Mouse (Mus musculus): Measurements from ENCODE around the gene Rpap1.
A peak's percentile ranks its signal among the peaks of the same experiment; 100 is the strongest.

The Rpap1 gene

DNA sequence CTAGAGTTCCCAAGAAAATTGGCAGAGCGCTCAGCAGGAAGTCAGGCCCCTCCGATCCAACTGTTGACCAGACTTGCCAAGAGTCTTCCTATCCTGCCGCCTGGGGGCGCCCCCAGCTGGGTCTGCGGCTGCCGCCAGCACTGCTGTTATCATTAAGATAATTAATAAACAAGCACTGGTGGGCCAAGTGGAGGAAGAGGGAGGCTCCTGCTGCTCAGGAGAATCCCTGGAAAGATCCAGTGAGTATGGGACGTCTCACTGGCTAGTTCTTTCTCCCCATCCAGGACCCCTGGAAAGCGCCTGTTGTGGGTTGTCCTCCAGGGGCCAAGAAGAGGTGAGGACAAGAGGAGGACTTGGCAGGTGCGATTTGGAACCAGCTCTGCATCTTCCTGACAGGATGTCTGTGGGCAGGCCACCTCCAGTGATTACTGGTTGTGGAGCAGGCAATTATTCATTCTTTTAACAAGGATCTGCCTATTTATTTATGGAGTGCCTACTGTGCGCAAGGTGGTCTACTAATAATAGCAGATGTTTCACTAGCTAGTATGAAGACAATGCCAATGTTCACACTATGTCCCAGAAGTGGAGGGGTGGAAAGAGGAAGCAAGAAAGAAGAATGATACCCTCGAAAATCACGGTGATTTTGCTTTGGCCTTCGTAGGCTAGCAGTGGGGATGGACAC, 11.1 kb upstream of the Rpap1 start:
- peak; percentile 80 for DNase-seq (ENCODE audit: low spot score)

DNA sequence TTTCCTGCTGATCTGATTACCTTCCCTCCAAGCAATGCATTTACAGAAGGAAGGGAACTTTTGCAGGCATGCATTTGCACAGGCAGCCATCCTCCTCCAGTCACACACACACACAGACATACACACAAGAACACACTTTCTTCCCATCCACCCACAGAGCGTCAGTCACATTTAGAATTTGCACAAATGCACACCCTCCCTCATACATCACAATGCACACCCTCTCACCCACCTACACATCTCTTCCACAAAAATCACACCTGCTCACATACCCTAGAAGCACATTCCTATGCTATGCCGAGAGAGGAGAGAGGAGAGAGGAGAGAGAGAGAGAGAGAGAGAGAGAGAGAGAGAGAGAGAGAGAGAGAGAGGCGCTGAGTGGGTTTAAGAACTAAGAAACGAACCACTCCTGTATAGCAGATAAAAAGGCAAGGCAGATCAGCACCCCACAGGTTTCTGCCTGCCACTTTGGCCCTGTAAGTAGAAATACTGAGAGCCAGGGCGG, 10.0 kb upstream of the Rpap1 start, which contains the start of gene Tyro3:
Gene Tyro3 (plus strand): TSS at position 455 of the 505 bp plus-strand sequence.
- DNase-seq (ENCODE audit: low spot score) = no peak

DNA sequence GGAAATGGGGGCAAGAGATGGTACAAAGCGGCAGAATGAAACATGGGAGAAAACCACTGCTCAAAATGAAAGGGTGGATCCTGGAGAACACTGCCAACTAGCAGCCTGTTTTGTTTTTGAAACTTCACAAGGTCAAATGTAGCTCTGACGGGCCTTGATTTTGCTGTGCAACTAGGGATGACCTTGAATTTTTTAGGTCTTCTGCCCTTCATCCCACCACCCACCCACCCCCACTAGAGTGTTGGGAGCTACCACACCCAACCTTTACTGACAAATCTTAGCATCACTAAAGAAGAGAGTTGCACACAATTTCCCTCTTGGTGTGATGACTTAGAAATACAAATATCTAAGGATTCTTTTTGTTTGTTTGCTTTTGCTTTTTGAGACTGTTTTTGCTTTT, 2.7 kb upstream of the Rpap1 start:
- DNase-seq (ENCODE audit: low spot score) = no peak

DNA sequence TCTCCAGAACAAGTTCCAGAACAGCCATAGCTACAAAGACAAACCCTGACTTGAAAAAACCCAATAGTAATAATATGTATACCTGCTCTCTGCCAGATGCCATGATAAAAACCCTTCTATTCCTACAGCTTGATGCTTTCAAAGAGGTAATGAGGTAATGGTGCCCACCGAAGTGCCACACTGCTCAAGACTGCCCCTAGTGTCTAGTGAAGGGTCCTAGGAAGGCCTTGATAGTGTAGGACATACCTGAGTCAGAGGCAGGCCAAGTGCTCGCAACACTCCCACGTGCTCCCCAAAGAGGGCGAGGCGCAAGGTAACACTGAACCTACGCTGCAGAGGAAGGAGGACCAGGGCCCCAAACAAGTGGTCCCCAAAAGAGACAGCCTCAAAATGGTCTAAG, 20.1 kb downstream of the Rpap1 start:
- DNase-seq (ENCODE audit: low spot score) = peak; percentile 18

DNA sequence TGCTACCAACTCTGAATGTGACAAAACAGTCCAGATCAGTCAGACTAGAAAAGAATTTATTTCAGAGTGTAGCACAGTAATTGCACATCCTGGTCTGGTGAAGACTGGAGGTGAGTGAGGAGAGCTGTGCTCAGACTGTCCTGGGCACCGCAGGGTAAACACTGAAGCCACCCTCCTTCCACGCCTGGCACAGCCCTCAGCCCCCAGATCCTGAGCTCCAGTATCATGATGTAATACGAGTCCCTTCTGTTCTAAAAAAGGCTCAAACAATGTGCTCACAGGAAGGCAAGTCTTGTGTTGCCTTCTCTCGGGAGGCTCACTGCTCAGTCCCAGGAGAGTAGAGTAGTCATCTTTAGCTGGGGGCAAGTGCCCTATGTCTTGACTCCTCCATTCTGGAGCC, 23.4 kb downstream of the Rpap1 start:
- no peak for DNase-seq (ENCODE audit: low spot score)

DNA sequence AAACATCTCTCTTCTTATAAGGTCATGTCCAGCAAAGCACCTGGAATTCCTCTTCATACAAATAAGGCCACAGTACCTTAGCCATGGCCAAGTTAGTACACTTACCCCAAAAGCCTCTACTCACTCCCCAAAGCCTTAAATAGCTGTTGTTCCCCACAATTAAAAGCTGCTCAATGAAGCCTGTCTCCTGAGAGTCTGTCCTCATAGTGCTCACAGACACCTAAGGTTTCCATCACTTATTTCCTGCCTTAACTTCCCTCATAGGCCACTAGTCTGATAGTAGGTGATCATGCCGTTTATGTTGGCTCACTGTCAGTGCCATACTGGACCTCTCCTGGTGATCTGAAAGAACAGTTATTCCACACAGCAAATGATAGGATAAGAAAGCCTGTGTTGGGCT, 25.1 kb downstream of the Rpap1 start:
- no peak for DNase-seq (ENCODE audit: low spot score)

DNA sequence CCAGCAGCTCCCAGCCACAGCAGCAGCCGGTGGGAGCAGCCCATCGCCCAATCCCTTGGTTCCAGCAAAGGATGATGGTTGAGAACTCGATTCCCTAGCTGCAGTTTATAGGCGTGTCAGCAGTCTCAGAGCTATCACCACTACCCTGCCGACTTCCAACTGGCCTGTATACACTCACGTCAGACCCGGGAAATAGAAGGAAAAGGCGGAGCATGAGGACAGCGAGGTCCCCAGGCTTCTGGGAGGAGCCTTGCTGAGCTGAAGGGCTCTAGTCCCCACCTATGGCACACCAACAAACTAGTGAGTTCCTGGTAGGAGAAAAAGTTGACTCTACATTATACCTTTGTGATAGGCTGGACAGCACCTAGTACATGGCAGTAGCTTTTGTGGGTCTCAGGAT, 27.1 kb downstream of the Rpap1 start, which contains the start of gene Ltk:
Gene Ltk (minus strand): TSS at position 181 of the 400 bp plus-strand sequence.
- DNase-seq (ENCODE audit: low spot score) = peak; percentile 21

DNA sequence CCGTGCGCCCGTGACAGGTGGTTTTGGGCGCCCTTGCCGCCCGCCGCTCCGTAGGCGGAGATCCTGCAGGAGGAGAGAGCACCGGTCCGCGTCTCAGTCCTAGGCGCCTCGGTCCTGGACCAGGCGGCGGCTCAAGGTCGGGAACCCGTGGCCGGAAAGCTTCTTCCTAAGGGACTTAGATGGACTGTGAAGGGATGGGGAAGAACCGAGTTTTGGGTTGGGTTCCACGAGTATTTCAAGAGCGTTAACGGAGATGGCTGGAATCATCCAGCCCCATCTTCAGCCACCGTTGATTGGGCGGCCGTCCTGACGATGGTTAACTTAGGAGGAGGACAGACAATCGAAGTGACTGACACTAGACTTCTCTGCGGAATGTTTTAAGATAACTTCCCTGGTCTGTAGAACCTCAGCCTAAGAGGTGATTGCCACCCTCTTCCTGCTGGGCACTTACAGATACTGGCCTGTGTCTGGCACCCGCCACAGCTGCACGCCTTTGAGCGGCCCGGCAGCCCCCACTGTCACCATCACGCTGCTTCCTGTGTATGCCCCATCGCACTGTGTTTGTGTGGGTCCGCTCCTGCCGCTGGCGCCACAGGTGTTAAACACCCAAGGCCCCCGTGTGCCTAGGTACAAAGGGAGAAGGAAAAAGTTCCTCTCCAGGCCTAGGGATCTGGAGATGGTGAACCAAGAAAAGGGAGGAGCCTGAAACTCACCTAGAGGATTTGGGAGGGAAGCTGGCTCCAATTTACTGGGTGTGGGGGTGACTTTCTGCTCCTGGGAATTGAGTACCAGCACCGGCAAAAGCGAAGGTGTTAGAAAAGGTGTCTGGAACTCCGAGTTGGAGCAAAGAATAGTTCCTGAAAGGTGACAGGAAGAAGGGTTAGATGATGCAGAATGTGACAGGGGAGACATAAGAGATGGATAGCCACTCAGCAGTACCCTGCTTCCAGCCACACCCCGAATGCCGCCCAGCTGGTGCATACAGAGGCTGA, 28.2 kb downstream of the Rpap1 start:
- peak; percentile 30 for DNase-seq (ENCODE audit: low spot score)

DNA sequence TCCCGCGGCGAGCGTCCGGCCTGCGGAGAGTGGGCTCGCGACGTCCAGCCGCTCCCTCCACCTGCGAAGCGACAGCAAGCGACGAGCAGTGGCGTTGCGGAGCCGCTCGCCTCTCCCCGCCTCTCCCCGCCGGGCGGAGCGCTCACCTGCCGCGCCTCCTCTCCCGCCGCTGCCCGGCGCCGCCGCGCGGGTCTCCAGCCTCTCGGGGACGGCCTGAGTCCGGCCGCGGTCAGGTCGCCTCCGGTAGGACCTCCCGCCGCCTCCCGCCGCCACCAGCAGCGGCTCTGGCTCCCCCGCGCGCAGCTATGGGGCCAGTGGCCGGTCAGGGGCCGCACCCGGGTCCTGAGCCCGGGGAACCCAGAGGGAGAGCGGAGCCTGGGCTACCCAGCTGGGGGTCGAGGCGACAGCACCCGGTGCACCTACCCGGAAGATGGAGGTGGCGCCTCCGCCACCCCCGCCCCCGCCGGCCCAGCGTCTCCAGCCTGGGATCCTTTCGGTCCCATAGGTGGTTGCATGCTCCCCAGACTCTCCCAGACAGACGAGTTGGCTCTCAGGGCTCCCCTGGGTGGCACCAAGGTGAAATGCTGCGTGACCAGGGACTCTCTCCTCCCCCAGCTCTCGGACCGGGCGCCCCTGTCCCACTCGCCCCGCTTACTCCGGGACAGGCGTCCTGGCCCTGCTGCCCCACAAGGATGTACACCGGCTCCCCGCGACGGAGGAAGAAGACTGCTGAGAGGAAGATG, 29.1 kb downstream of the Rpap1 start:
- DNase-seq (ENCODE audit: low spot score) = peak; percentile 49

DNA sequence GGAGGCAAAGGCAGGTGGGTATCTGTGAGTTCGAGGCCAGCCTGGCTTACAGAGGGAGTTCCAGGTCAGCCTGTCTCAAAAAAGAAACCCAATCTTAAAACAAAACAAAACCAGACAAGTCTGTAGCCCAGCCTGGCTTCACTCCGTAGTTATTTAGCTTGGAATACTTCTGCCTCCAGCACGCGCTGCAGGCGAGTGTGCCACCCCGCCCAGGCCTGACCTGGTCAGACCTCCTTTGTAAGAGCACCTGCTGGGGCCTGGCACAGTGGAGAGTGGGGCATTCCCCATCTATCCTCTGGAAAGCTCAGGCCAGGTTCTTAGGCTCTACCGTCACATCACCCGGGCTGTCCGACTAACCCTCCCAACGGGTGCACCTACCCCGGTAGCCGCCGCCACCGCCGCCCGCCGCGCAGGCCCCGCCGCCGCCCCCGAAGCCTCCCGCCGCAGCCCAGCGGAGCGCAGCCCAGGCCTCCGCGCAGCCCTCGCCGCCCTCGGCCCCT, 29.7 kb downstream of the Rpap1 start:
- DNase-seq (ENCODE audit: low spot score) = no peak

DNA sequence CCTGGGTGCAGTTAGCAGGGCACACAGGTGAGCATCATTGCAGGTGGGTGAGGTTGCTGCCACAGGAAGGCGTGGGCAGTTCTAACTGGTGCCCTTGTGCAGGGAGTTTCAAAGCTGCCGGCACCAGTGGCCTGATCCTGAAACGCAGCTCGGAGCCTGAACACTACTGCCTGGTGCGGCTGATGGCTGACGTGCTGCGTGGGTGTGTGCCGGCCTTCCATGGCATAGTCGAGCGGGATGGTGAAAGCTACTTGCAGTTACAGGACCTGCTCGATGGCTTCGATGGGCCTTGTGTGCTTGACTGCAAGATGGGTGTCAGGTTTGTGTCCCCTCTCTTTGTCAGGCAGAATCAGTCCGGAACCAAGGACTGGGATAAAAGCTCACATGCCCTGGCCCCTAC, 38.1 kb downstream of the Rpap1 start:
- DNase-seq (ENCODE audit: low spot score) = no peak

DNA sequence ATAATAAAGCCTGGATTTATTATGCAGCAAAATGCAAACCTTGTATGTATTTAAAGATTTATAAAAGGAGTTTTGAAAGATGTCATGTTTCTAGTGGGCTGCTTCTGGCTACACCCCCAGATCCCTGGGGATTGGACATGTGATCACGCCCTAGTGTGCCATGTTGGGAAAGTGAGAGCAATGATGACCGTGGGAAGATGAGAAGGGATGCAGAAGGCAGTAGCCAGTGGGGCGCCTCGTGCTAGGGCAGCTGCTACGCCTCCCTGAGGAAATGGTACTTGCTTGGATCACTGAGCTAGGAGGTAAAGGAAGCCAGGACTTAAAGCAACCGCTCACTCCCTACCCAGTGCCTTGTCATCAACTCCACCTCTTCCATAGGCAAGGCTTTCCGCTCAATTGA, 39.8 kb downstream of the Rpap1 start:
- DNase-seq (ENCODE audit: low spot score) = peak; percentile 39

DNA sequence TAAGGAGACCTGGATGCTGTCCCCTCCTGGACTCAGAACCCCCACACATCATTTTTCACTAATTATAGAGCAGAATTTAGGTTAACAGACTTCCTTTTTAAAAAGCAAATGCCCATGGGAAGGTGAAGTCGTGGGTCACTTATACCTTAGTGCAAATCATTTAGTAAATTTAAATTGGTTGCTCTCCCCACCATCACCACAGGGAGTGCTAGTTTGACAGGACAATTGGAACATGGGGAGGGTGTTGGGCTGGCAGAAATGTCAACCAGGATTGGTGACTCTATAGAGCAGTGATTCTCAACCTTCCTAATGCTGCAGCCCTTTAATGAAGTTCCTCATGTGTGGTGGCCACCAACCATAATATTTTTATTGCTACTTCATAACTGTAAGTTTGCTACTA, 42.1 kb downstream of the Rpap1 start:
- DNase-seq (ENCODE audit: low spot score) = peak; percentile 64

DNA sequence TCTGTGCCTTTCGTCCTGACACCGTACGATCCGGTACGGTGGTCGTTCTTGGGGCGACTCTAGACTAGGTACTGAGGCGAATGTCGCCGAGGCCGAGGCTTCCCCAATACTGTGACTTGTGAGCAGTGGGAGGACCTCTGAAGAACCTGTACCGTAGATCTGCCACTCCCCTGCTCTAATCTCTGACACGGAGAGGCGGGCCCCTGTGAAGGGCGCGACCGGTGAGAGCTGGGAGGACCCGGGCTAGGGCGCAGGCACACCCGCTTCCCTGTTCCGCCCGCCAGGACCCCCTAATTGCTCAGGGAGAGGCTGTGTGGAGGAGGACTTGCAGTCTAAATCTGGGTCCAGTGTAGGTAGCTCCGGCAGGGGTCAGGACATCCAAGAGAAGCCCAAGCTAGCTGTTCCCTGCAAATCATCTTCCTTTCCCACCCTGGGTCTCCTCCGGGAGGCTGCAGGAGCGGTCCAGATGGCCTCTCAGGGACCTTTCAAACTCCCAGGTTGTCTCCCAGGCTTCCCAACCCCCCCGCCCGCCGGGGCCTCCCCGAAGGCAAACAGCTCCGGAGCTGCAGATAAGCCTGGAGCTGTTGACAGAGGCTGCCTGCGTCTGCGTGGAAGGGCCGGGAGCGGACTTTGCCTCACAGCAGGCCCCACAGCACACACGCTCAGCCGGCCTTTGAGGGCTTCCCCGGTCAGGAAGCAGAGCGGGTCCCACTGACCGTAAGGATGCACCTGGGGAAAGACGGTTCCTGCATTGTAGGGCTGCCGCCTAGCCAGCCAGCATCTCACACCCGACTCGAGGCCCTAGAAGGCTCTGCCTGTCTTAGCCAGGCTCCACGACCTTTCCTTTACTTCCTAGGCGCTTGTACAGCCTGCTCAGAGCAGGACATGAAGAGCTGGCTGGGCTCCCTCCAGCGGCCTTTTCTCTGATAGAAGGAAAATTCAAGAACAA, 42.9 kb downstream of the Rpap1 start:
- peak; percentile 59 for DNase-seq (ENCODE audit: low spot score)

DNA sequence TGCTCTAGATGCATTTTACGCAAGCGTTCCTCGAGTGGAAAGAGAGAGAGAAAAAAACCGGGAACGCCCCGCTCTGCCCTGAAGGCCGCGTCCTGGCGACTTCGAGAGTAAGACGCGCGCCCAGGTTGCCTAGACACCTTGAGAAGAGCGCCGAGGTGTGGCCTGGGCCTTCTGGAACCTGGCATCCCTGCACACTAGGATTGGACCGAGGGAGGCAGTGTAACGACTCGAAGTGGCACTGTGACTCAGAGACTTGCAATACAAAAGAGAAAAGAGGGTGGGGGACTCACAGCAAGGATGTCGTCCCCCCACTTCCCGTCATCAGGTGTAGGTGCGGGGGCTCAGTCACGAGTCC, 43.6 kb downstream of the Rpap1 start:
- DNase-seq (ENCODE audit: low spot score) = peak; percentile 13

DNA sequence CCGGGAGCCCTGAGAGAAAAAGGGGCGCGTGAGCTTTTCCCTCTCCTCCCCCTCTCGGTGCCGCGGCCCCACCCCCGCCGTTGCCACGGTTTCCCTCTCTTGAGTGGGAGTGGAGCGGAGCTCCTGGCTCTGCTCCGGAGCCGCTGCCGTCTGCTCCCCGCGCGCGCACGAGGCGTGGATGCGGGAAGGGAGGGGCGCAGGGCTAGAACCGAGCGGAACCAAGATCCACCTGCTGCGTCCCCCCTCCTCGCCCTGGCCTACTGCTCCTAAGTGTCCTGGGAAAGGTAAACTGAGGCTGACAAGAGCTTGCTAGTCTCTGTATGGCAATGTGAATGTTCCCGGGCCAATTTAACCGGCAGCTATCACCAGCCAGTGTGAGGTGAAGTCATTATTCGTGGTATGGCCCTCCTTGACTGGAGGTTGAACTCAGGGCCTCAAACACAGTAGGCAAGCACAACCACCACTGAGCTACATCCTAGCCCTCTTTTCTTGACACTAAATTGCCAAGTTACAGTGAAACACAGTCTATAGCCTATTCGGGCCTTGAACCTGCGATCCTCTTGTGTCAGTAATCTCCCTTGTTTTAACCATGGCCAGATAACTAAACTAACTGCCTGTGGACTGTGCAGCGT, 44.0 kb downstream of the Rpap1 start:
- peak; percentile 16 for DNase-seq (ENCODE audit: low spot score)

DNA sequence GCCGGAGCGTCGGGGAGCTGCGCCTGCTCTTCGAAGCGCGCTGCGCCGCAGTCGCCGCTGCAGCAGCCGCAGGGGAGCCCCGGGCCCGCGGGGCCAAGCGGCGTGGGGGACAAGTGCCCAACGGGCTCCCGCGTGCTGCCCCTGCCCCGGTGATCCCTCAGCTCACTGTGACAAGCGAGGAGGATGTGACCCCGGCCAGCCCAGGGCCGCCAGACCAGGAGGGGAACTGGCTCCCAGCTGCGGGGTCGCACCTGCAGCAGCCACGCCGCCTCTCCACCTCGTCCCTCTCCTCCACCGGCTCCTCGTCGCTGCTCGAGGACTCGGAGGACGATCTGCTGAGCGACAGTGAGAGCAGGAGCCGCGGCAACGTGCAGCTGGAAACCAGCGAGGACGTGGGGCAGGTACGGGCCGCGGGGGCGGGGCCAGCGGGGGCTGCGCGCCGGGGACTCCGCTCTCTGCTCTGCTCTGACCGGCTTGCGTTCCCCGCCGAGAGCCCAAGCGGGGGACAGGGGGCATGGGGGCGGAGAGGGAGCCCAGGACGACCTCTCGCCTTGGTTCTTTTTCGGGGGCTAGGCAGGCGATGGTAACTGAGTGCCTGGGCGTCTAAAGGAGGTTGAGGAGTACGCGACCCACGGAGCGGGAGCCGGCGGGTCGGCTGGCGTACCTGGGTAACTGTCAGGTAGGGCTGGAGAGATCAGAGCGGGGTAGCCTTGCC, 44.7 kb downstream of the Rpap1 start:
- no peak for DNase-seq (ENCODE audit: low spot score)

DNA sequence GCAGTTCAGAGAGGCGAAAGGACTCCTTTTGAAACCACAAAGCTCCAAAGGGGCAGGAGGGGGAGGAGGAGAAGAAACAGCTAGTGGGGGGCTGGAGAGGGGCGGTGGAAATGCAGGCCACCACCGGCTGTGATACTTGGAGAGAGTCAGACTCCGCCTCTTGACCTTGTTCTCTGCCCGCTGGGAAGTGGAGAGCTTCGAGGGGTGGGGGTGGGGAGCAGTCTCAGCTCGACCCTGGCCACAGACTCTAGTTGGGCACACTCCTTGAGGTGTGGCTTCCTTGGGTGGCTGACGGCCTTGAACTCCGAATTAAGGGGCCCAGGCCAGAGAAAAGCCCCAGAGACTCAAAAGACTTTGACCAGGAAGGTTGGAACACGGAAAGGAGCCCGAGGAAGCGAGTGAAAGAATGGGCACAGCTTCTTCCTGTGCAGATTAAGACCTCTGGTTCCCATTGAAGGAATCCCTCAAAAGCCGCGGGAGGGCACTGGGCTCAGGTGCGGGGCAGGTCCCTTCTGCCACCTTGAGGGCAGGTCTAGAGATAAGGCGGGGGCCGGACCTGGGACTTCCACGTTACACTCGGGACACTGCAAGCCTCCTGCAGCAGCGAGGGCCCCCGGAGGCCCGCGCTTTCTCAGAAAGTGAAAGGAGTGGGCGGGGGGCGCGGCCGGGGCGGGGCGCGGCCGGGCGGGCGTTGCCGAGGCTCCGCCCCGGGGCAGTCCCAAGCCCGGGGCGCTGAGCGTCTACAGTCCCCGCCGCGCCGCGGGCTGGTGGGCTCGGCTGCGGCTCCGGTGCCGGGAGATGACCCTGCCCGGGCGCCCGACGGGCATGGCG, 45.5 kb downstream of the Rpap1 start, which contains the start of gene Itpka:
Gene Itpka (plus strand): TSS at position 757 of the 831 bp plus-strand sequence.
- peak; percentile 85 for DNase-seq (ENCODE audit: low spot score)

DNA sequence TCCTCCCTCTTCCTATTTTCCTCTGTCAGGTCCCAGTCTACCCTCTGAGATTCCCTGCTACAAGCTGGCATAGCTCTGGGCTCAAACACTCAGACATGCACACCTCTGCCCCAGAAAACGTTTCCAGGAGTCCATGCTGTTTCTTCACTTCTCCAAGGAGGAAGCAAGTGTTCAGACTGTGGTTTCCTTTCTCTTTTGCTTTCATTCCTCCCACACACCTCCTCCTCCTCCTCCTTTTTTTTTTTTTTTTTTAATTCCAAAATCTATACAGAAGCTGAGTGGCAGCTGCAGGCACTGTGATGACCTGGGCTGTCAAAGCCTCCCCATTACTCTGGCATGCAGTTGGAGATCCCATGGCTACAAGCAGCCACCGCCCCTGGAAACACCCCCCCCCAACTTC, 46.8 kb downstream of the Rpap1 start:
- no peak for DNase-seq (ENCODE audit: low spot score)
